Mouse (Mus musculus) urinary bladder, adult 18-20 months (tissue): Measurements from ENCODE around the gene Smim1.

ENCODE experiments used
- DNase-seq, 2 experiments: peaks; one replicate each; pipeline ENCODE4 v3.0.0; 2022; ENCODE audit warnings: low spot score in 2 of 2, mixed read lengths in 2 of 2

Smim1 gene

GRCm38 (mm10) chr4:154025641-154026440 lies at the start of gene Smim1:
TSS of gene Smim1 (minus strand) at chr4:154026230.
- peak; percentile 50 to 66 for DNase-seq

- no peak for DNase-seq
Observed at GRCm38 (mm10) chr4:154071941-154072340, 45.9 kb upstream of the Smim1 start.

DNA sequence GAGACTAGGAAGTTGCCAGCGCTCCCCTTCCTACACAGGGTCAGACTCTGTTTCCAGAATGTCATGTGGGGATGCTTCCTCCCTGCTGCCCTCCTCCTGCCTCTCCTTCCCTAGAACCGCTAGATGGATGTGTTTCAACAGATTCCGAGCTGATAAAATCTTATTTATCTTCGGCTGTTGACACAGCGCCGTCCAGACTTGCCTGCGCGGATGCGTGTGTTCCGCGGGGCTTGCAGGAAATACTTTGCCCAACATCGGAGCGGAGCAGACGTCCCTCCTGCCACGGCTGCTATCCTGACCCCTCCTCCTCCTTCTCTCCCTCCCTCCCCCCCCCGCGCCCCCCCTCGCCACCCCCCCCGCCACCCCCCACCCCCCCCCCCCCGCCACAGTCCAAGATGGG lies 45.5 kb upstream of the Smim1 start:
- peak in 1 of 2 experiments; percentile 29 for DNase-seq

DNA sequence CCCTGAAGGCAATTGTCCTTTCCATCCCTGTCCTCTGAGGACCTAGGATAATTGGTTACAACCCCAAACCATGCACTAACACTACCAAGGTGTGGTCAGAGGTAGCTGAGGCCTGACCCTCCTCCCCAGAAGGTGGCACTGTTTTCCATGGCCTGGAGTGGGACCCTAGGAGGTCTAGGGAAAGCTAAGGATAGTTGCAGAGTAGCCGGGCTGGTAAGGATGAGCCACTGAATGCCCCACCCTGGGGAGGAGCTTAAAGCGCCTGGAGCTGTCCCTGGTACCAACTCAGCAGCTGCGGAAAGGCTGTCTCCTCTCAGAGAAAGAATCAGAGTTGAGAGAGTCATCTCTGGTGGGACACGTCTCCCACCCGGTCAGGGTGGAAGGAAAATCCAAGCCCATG lies 44.9 kb upstream of the Smim1 start:
- DNase-seq, result no peak

DNA sequence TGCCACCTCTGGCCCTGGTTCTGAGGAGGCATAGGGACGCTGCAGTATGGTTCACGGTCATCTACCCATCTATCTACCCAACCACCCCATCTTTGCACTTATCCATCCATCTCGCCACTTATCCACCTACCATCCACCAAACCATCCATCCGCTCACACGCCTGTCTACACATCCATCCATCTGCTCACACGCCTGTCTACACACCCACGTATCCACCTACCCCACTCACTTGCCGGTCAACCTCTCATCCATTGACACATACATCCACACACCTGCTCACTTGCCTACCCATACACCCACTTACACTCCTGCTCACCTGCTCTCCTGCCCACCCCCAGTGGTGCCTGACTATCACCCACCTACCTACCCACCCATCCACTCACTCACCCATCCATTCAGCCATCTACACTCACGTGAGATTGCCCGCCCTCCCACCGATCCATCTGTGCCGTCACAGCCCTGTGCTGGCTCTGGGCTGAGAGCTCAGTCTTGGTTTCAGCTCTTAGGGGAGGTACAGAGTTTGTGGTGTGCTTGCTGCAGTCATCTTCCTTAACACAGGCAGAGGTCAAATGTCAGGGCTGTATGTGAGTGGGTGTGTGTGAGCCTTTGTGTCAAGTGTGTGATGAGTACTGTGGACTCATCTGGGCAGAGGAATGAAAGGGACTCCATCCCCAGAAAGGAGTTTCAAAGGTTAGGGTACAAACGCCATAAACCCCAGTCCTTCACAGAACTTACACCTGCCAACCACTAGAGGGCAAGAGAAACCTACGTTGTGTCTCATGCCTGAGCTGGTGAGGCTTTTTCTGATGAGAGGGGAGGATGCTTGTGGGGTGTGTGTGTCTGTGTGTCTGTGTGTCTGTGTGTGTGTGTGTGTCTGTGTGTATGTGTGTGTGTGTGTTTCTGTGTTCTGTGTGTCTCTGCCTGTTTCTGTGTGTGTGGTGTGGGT lies 39.1 kb upstream of the Smim1 start:
- no peak for DNase-seq

DNA sequence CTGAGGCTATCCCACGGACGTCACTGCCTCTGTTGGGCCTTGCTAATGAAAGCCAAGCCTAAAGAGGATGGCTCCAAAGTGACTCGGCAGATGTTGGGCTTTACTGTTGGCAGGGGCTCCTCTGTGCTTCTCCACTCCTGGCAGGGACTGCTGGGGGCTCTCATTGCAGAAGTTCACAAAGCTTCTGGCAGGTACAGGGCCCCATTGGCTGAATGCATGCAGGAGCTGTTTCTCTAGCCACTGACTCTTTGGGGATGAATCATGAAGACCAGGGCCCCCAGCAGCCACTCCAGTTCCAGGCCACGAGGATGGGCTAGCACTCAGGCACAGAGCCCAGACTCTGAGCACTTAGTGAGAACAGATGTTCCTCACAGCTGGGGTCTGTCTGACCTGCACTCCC lies 31.7 kb upstream of the Smim1 start:
- no peak for DNase-seq

DNA sequence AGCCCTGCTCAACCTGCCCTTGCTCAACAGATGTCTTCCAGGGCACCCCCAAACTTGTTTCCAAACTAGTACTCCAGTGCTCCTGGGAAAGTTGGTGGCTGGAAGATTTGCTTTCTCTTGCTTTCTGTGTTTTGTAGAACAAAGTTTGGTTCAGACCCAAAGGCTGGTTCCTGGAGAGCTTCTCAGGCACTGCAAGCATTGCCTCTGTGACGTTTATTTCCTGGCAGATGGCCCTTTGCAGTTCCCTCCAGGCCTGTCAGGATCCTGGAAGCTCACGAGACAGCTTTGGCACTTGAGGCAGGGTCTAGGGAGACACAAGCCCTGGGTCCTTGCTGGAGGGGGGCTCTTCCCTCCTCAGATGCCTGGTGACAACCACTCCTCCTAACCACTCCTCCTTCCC lies 30.6 kb upstream of the Smim1 start:
- no peak for DNase-seq

DNA sequence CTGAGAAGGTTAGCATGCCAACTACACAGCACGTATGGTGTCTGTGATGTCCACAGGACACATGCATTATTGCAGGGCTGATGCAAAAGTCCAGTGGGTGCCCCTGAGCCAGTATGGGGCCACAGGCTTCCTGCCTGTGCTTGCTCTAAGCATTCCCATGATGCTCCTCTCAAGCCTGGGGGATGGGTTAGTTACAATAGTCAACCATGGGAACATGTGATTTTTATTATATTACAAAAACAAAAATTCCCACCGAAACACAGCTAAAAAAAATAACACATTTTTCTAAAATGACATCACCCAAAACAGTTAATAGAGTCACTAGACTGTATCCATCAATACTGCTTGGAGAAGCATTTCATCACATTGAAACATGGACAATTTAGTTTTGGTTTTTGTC lies 30.0 kb upstream of the Smim1 start:
- no peak for DNase-seq

DNA sequence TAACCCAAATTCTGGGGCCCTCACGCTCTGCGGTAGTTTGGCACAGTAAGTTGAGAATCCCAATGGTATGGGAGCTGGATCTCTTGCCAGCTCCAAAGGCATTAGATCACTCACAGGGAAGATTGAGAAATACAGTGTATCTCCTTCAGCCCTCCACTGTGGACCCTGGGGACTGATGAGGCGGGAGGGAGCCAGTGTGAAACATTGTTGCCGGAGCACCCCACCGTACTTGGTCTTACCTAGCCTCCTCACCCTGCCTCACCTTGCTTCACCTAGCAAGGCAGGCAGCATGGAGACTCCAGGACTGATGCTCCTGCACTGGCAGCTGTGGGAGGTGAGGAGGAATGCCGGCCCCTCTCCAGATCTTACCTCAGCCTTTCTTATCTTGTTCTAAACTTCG lies 29.5 kb upstream of the Smim1 start:
- no peak for DNase-seq

DNA sequence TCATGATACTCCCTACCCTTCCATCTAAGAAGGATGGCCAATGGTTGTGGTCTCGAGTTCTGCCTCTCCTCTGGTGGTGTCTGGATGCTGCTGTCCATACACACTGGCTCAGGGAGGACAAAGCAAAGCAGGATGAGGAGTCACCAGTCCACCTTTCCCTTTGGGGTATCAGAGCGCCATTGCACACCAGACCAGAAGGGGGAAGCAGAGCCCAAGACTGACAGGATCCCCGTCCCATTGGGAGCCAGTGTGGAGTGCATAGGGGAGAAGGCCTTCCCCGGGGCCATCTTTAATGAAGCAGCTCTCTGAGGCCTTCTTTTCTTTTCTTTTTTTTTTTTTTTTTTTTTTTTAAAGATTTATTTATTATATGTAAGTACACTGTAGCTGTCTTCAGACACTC lies 27.0 kb upstream of the Smim1 start:
- no peak for DNase-seq

GRCm38 (mm10) chr4:154051401-154051800 lies 25.4 kb upstream of the Smim1 start:
- DNase-seq, result no peak

DNA sequence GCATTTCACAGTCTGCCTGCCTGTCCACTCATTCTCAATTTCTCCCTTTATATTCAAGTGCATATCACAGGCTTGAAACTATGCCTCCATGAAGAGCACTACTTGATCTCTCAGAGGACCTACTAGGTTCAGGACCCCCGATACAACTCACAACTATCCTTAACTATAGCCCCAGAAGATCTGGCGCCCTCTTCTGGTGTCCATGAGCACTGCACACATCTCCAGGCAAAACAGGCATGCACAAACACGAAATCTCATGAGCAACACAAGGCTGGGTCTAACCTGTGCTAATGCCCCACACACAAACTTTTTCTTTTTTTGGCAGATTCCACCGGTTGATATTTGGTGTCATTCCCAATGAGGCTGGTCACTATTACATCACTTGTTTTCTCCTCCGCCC lies 19.8 kb upstream of the Smim1 start:
- no peak for DNase-seq

DNA sequence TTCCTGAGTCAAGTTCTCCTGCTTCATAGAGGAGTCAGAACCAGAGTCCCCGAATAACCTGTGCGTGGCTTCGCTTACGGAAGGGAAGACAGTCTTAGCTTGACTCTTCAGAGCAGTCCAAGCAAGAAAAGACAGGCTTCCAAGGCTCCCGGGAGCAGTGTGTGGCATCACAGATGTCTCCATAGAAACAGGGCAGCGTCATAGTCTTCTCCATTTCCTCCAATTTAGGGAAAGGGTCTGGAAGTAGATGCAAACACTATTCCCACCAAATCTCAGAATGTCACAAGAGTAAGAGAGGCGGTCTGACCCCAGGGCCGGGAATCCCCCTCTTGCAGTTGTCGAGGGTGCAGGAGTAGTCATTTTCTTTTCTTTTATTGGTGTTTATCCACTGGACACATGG lies 16.5 kb upstream of the Smim1 start, which contains the start of gene Ccdc27:
Ccdc27 (minus strand) TSS at position 101 of the 400 bp plus-strand sequence.
- DNase-seq, result no peak

DNA sequence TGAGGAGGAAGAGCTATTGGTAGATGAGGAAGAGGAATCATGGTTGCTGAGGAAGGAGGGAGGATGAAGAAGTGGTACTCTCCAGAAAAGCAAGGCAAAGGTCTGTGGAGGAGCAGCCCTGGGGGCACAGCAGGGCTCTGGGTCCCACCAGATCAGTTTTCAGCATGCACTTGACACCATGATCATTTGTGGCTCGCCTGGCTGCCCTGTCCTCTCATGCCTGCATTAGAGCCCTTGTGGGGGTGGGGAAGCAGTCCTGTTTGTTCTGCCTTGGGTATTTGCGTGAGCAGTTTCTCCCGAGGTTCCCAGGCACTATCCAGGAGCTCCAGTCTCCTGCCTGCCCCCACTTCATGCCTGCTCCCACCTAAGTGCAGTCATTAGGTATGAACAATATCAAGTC lies 11.1 kb upstream of the Smim1 start:
- DNase-seq, result no peak

- no peak for DNase-seq
Observed at GRCm38 (mm10) chr4:154028646-154029045, 2.6 kb upstream of the Smim1 start.

- DNase-seq, result no peak
Observed at GRCm38 (mm10) chr4:154028066-154028465, 2.0 kb upstream of the Smim1 start.

GRCm38 (mm10) chr4:154026441-154026761 lies 371 bp upstream of the Smim1 start:
- no peak for DNase-seq

DNA sequence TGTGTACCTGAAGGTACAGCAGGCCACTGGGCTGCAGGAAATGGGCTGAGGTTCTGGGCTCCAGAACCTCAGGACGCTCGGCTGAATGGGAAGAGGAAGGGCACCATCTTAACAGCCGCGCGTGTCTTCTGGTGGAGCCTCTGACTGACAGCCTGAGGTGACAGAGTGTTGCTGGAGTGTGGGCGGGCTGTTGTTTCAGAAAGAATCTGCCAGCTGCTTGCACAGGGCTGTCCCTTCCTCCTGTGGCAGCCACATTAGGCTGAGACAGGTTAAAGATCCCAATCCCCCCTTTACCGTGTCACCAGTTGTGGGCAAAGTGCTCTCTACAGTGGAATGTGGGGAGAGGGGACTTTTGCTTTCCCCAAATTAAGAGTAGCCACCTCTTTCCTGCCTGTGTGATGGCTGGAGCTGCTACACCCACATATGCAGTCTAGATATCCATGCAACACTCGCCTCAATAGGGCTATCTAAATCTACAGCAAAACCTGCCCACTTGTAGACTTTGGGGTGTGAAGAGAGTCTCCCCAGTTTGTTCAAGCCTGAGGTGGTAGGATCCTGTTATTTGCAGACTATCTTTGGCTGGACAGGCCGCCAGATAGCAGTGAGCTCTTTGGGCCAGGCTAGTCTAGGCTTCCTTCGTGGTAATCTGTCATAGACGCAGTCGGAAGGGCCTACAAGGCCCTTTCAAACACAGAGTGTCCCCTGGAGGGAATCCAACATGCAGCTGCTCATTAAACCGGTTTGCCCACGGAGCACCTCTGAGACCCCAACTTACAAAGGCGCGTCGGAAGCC lies 1.1 kb downstream of the Smim1 start:
- no peak for DNase-seq

GRCm38 (mm10) chr4:154023754-154024601 lies 2.1 kb downstream of the Smim1 start:
- DNase-seq, result no peak

DNA sequence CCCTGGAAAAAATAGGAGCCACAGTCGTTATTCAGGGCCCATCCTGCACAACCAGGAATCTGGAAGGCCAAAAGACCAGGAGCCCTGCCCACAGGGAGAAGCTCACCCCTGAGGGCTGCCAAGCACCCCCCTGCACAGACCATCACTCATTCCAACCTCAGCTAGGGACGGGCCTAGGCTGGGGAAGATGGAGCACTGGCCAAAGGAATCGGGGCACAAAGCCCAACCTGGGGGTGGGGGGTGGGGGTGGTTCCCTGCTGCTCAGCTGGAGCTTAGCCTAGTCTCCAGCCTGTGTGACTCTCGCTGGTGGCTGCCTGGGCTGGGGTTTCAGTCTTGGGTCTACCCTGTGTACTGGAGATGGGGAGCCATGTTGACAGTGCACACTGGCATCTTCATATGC lies 3.2 kb downstream of the Smim1 start:
- no peak for DNase-seq

DNA sequence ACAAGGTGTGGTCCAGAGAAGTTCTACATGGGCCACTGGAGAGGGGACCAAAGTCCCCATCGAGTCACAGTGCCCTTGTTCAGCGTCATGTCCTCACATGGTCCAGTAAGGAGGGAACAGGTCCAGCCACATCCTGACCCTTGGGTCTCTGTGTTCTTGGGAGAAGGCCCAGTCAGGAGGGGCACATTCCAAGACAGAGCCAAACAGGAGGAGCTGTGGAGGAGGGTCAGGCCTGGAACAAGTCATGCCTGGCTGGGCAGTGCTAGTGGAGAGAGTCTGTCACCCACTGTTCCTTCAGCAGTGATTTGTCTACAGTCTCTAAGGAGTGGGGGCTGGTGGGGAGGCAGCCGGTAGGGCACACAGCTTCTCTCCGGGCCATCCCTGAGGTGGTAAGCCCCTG lies 3.6 kb downstream of the Smim1 start:
- DNase-seq, result no peak
